ENCODE assay signal across 9 mouse cellular contexts in the genomic region with DNA sequence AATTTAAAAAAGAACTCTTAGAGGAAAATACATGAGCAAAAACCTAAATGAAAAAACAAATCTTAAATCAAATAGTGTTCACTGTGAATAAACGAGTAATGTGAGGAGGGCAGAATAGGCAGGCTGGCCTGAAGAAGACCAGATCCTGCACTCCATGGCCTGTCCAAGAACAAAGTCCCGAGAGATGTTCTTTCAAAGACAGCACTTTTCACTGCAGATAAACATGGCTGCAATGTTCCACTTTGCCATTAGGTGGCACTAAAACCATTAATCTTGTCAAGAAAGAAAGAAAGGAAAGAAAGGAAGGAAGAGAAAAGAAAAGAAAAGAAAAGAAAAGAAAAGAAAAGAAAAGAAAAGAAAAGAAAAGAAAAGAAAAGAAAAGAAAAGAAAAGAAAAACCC. TPM values are rescaled to one million over a fixed set of nuclear protein-coding genes. Genes with fewer than 3 reads are reported as not detected.
A peak's percentile ranks its signal among the peaks of the same experiment; 100 is the strongest.
DNase-seq lines count a peak whose midpoint lies in the region; ATAC-seq and TF ChIP-seq lines count a peak whose summit lies in the region.
"Had no signal": no experiment of that assay in that cellular context is flagged by ENCODE, and none has a peak within 500 bp of the region (broad histone marks: within the 10 kb centered on the region; RNA-seq: fewer than 3 reads in every experiment).

No protein-coding gene starts in this region.

- H3K36me3 ChIP-seq in limb, embryonic 11.5 days (ENCODE audit: control insufficient read depth, insufficient read depth, low read length), result no peaks in the 10 kb centered on the region
- H3K36me3 ChIP-seq in limb, embryonic 10.5 days, result no peaks in the 10 kb centered on the region

- intact Hi-C loops in gastrocnemius, adult 2 months (cut with DNase I), result loop anchor here (5.0 kb wide), 2 partner anchors 194 to 454 kb away; no protein-coding TSS in a partner anchor

- H3K9ac ChIP-seq in limb, embryonic 11.5 days (ENCODE audit: low read length), result no peak overlapping the region

- H3K27ac ChIP-seq in limb, embryonic 11.5 days (replicated peaks; ENCODE audit: low read depth, low read length), result no peak overlapping the region
- H3K27ac ChIP-seq in limb, embryonic 10.5 days, result no peak overlapping the region
- H3K27ac ChIP-seq in cerebellum, adult 2 months (ENCODE audit: insufficient read depth, low read length), result no peak overlapping the region
- no peak overlapping the region for H3K27ac ChIP-seq in gastrocnemius, adult 2 months

- no peak overlapping the region for H3K4me3 ChIP-seq in limb, embryonic 11.5 days (ENCODE audit: low read depth, low read length)
- H3K4me3 ChIP-seq in limb, embryonic 10.5 days, result no peak overlapping the region
- H3K4me3 ChIP-seq in cerebellum, adult 2 months (replicated peaks; ENCODE audit: insufficient read depth, low read depth, low read length), result no peak overlapping the region
- no peak overlapping the region for H3K4me3 ChIP-seq in gastrocnemius, adult 2 months
- H3K4me3 ChIP-seq: erythroblast, embryonic 14.5 days had no signal

- ATAC-seq in limb, embryonic 11.5 days (ENCODE audit: insufficient number of reproducible peaks, low FRiP score, low TSS enrichment, low read depth), result no peak

- no peaks in the 10 kb centered on the region for H3K27me3 ChIP-seq in limb, embryonic 11.5 days (ENCODE audit: control insufficient read depth, insufficient read depth, low read length)
- H3K27me3 ChIP-seq in limb, embryonic 10.5 days (ENCODE audit: low read depth, poor library complexity, severe bottlenecking), result no peaks in the 10 kb centered on the region
- no peaks in the 10 kb centered on the region for H3K27me3 ChIP-seq in cerebellum, adult 2 months (ENCODE audit: control insufficient read depth, insufficient read depth, low read length)

- H3K4me2 ChIP-seq in limb, embryonic 11.5 days (ENCODE audit: low read depth, severe bottlenecking), result no peak overlapping the region

- H3K9me3 ChIP-seq in limb, embryonic 11.5 days (ENCODE audit: control insufficient read depth, low read length), result no peaks in the 10 kb centered on the region
- no peaks in the 10 kb centered on the region for H3K9me3 ChIP-seq in limb, embryonic 10.5 days (replicated peaks)

- H3K4me1 ChIP-seq in limb, embryonic 11.5 days (ENCODE audit: control insufficient read depth, insufficient read depth, low read length), result no peaks in the 10 kb centered on the region
- H3K4me1 ChIP-seq in limb, embryonic 10.5 days, result peaks cover 5% of the 10 kb centered on the region
- H3K4me1 ChIP-seq in cerebellum, adult 2 months (ENCODE audit: control insufficient read depth, insufficient read depth, low read length), result peaks cover 3% of the 10 kb centered on the region; the same call in 1 of the 2 replicates

- DNase-seq in limb, embryonic 11.5 days (ENCODE audit: low spot score), result peak; percentile 68
- no peak for DNase-seq in limb, embryonic 10.5 days (ENCODE audit: low spot score)
- peak; percentile 89 for DNase-seq in MN1 (ENCODE audit: low spot score)
- peak; percentile 41 to 63 for DNase-seq in cerebellum, adult 2 months
- DNase-seq in gastrocnemius, adult 2 months, result peak; percentile 41
- peak; percentile 55 to 66 for DNase-seq in layer of hippocampus, postnatal 10 days (ENCODE audit: low spot score in 2 of 2)
- DNase-seq in natural killer cell, adult 2 months (ENCODE audit: low spot score in 2 of 2), result peak; percentile 18 to 42
- DNase-seq in thymus, postnatal 4 days, result peak; percentile 62

- 9% methylated on average over 2 of the region's 2 CpGs for WGBS in limb, embryonic 11.5 days
- WGBS in limb, embryonic 10.5 days, result 9% methylated on average over 2 of the region's 2 CpGs
- 0% methylated on average over 2 of the region's 2 CpGs for WGBS in cerebellum, adult 2 months

- peak; percentile 54; the same call in 1 of the 2 replicates for TF ChIP-seq CTCF in cerebellum, adult 2 months (IDR thresholded peaks at IDR 0.05; ENCODE audit: borderline replicate concordance, insufficient read depth, low read depth, low read length)
- peak; percentile 77 for TF ChIP-seq CTCF in gastrocnemius, adult 2 months (IDR thresholded peaks at IDR 0.05)

- TF ChIP-seq POLR2A in cerebellum, adult 2 months (IDR thresholded peaks at IDR 0.05; ENCODE audit: borderline replicate concordance, insufficient read depth, low read length), result no peak

RNA-seq across cellular contexts. Expression of a gene that starts 49.8 kb away (rescaled TPM):
- 14.3 and 14.6 TPM in 2 replicates for polyA plus RNA-seq in limb, embryonic 11.5 days (2014; fragmentation: Nextera tagmentation; extraction: Ambion mirVana)
- polyA plus RNA-seq in limb, embryonic 10.5 days (2016; fragmentation: Nextera tagmentation; extraction: Ambion mirVana), result 9.0 and 12.5 TPM in 2 replicates
- polyA plus RNA-seq in cerebellum, adult 2 months (2012; rRNA removed), result 57.7 and 67.5 TPM in 2 replicates
- 10 to 100 TPM in 1 of 2 experiments, 1 to 10 TPM in 1; 7.7 to 15.3 TPM for total RNA-seq in gastrocnemius, adult 2 months (2021)
- total RNA-seq in layer of hippocampus, postnatal 10 days (2021), result 100 to 1,000 TPM; 188 to 213 TPM
